Mouse (Mus musculus) right cerebral cortex, postnatal 14 days (tissue): Measurements from ENCODE around the gene Daam1.

ENCODE experiments used
- DNase-seq: peaks from one replicate; pipeline ENCODE4 v3.0.0; 2022

Daam1 gene

DNA sequence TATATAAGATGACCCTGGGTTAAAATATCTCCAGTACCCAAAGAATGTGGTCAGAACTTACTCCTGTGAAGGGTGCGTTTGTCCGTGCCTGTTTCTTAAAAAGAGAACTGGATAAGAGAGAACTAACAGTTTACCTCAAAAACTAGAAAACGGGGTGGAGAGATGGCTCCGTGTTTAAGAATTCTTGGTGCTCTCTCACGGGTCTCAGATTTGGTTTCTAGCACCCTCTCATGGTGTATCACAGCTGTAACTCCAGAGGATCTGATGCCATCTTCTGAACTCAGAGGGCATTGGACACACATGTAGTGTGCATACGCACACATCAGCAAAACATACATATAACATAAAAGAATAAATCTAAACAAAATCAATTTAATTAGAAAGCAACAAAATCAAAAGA lies 181.2 kb downstream of the Daam1 start:
- DNase-seq = no peak

DNA sequence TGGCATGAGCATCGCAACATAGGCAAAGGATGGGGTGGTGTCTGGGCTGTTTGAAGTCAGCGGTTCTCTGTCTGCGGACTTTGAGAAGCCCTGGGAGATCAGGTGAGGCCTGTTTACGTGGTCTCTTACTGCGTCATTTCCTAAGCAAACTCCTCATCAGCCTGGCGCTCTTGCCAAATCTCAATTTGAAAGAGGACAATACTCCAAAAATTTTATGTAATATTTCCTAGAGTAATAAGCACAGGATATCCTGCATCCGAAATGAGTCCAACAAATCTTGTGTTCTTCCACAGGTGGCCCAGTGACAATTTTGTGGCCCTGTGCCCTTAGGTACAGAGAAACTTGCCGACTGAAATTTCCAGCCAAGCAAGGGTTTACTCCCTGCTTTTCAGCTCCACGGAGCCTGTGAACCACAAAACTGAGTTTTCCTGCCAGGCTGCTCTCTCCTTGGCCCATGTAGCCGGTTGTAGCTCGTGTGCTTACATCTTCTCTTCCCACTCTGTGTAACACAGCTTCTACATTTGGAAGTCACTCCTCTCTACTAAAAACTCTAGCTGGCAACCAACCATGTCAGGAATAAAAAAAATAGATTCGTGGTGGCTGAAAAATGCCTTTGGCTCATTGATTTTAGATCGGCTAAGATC lies 183.0 kb downstream of the Daam1 start:
- no peak for DNase-seq

DNA sequence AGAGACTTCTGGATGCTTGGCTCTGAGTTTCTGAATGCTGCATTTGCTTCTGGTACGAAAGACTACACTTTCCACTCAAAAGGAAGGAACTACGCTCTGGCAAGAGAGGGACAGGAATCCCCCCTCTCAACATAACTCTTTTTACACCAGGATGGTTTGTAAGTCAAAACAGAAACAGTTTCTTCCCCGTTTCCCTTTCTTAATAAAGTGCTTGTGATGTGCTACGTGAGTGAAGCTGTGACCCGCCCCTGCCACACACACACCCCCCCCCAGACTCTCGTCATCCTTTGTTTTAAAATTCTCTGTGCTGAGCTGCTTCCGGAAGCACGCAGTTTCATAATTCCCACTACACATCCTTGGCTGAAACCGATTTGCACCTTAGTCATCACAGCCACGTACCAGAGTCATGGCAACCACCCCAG lies 183.5 kb downstream of the Daam1 start:
- no peak for DNase-seq

DNA sequence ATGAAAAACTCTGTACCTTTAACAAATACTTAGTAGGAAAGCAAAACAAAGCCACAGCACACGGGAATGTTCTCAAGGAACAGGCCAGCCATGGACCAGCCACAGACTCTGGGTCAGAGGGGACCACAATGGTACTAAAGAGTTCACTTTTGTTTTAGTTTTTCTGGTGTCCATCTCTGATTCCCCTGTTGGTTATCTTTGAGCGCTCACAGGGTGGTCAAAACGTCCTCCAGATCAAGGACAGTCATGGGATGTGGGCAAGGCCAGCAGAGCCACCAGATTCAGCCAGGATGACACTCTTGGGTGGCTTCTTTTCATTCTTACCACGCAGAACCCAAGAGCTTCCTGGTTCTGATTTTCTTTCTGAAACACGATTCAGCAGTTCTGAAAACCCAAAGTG lies 184.4 kb downstream of the Daam1 start:
- DNase-seq = no peak

DNA sequence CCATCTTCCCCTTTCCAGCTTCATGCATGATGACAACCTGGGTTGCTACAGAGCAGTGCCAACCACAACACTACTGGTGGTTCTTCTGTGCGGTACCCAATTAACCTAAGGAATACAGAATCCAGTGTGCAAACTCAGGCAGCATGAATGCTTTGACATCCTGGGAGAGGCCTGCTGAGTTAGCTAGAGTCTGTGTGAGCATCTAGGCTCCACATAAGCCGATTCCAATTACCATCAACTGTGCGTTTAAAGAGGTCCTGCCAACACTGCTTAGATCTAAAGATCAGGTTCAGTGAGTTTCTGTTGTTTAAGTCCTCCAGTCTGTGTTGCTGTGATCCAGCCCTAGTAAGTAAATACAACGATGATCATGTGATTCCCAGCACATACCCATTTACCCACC lies 189.4 kb downstream of the Daam1 start:
- DNase-seq = no peak

DNA sequence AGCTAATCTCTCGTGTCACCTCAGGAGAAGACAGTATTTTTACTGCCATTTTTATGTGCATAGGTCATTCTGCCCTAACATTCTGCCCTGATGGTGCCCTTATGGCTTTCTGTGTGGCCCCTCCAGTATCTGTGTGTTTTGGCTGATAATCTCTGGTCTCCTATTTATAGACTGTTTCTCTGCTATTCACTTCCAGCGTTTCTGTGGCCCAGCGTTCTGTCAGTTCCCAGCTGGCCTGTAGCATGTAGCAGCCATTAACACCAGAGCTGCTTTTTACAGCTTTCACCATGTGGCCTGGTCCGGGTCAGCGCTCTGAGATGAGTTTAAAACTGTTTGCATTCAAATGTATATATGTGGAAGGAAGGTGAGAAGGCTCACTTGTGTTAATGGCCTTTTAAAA lies 190.7 kb downstream of the Daam1 start:
- no peak for DNase-seq

DNA sequence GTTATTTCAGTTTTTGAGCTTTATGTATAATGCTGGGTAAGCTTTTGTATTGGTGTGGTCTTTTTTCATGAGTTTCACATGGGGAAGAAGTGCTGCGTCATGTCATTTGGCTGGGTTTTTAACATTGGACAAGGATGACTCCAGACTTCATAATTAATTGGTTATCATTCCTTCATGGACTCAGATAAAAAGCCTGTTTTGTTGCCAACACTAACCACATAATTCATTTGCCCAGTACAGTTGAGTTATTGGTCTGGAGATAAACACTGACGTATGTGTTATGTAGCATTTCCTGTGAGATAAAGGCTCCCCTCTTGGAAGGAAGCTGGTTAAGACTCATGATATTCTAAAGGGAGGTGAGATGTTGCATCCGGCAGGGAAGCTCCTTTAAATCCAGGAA lies 191.9 kb downstream of the Daam1 start:
- DNase-seq = no peak

DNA sequence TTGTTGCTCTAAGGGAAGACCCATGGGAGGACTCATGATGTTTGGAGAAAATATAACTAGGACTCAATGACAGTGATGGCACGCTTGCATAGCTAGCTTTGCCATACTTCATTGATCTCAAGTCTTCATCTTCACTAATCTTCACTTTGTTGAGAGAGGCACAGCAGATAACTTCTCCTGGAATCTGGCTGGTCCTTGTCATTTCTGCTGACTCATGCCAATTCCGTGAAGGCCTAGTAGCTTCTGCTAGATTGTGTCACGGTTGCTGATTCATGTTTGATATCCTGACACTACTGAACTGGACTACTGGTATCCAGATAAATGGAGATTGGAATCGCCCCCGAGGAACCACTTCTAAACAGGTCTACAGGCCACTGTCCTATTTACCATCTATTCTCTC lies 192.7 kb downstream of the Daam1 start:
- DNase-seq = no peak

DNA sequence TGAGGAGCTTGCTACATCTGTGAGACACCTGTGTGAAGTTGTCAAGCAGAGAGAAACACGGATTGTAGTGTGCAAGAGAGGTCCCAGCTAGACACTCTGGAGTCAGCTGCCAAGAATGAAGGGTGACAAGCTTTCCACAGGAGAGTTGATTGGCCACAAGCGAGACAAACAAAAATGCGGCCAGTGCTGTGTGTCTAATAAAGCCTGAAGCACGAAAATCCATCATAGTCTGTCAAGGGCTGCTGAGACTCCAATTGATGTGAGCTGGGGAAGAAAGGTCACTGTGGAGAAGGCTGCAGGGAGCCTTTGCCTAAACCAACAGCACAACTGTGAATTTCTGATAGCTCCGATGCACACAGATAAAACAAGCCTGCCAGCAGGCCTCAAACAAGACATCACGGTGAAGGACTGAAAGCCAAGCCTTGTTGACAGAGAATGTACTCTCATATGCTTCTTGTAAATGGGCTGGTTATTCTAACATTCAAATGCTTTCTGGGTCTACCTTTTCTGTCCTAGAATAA lies 194.5 kb downstream of the Daam1 start:
- DNase-seq = no peak

DNA sequence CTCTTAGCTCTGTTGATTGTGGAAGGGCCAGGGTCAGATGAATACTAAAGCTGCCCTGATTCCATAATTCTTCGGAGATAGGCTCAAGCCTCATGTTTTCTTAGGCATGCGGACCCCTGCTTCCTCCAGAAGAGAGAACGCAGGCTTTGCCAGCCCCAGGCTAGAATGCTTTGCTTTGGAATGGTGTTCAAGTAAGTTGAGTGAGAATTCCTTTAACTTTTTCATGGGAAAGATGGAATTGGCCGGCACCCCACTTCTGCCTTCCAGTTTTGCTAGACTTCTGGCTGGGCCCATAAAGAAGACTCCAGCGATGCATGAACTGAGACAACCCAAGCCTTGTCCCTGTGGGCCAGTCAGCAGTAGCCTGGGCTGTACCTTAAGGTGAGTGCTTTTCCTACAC lies 200.3 kb downstream of the Daam1 start:
- DNase-seq = no peak

DNA sequence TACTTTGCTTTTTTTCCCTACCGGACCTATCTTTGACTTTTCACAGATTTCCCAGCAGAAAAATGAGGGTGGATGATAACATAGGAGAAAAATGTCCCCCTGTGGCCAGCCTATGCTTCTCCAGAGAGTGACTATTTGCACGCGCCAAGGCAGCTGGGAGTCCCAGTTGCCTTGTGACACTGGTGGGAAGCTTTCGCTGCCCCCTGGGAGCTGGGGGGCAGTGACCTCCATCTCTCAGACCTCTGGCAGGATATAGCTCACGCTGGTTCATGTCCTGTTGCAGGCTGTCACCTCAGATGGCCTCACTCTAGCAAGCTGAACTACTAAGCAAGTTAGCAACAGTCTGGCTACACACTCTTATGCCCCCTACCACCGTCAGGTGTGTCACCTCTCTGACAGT lies 200.9 kb downstream of the Daam1 start:
- DNase-seq = no peak

DNA sequence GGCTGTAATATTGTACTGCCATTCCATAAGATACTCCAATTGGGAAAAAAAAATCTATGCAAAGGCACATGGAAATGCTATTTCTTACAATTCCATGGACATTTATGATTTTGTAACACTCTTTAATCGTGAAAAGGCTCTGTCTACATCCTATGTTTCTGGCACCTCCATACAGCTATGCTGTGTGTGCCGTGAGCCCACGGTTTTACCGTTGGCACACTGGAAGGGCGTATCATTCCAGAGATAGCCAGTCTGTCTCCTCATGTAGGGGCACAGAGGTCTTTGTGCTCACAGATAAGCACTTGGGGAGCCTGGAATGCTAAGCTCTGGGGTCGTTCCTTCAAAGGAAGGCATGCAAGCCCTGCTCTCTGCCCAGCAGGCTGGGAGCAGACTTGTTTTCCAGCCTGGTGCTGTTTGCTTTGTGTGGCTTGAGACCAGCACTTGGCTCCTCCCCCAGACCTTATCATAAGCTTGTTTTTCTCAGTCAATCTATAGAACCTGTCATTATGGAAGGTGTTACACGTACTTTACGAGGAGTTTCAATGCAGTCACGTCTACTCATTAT lies 205.3 kb downstream of the Daam1 start:
- DNase-seq = no peak

DNA sequence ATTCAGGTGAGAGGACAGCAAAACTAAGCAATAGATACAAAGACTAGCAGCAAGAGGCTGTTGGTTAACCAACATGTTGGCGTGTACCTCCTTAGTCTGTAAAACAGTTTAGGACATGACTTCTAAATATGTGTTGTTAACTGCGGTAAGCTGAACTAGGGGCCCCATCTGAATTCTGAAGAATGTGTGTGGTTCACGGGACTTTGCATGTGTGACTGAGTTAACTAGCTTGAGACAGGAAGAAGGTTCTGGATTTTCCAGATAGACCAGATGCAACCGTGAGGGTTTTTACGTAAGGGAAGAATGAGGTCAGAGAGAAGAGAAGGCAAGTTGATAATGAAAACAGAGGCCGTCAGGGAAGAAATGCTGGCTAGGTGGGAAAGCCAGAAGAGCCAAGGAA lies 206.2 kb downstream of the Daam1 start:
- no peak for DNase-seq

DNA sequence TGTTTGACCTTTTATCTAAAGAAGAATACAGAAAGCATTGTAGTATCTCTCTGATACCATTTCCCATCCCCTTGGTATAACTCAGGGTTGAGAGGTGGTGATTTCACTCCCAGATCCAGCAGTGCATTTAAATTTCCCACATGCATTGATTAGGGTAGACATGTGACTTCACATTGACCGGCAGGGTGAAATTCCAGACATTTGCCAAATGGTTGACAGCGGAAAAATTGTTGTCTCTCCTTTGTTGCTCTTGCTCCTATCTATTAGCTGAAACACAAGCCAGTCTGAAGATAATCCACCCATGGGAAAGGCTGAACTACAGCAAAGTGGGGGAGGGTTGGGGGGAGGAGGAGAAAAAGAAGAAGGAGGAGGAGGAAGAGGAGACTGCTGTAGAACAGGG lies 208.0 kb downstream of the Daam1 start:
- DNase-seq = no peak

DNA sequence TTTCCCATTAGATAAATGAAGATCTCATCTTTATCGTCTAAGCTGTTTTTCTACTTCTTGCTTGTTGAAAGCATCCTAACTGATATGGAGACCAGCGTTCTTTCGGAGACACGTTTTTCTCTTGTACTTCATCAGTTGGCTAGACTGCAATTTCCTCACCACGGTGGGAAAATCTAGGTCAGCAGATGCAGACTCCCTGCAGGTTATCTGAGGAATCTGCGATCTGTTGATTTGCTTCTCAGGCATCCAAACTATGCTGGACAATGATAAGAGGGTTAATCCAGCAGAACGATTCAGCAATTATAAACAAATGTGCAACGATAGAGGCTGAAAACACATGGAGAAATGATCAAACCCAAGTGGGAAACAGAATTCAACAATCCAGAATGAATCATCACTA lies 208.6 kb downstream of the Daam1 start:
- no peak for DNase-seq

DNA sequence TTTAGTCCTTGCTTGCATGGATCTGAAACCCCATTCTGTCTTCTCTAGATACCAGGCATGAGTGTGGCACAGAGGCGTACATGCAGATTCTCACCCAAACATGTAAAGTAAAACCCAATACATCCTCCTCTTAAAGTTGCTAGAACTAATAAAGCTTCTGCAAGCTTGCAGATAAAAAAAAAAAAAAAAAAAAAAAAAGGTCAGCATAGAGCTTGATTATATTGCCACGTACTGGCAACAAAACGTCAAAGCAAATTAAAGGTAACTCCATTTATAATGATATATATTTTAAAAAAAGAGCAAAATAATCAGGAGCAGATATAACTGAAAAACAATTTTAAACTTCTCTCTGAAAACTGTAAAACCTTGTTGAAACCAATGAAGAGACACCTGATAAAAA lies 210.4 kb downstream of the Daam1 start:
- DNase-seq = no peak
